Mouse (Mus musculus): ENCODE results near the gene Ints4.
"Not testable (repeated sequence)": the region's sequence is repeated elsewhere in the genome, so short reads cannot be mapped to it uniquely, and the experiment has no call there.

The Ints4 gene

GRCm38 (mm10) chr7:97480821-97481339, at the start of gene Ints4:
TSS of gene Ints4 (plus strand) at chr7:97480956.
- peak; percentile 76 for DNase-seq (ENCODE audit: low spot score)

- not testable (repeated sequence) for DNase-seq (ENCODE audit: low spot score)
Observed at GRCm38 (mm10) chr7:97433517-97433916, 47.2 kb upstream of the Ints4 start.

GRCm38 (mm10) chr7:97434517-97434916, 46.2 kb upstream of the Ints4 start:
- no peak for DNase-seq (ENCODE audit: low spot score)

- DNase-seq (ENCODE audit: low spot score) = no peak
Observed at GRCm38 (mm10) chr7:97438986-97439385, 41.8 kb upstream of the Ints4 start.

GRCm38 (mm10) chr7:97446171-97446925, 34.4 kb upstream of the Ints4 start:
- no peak for DNase-seq (ENCODE audit: low spot score)

- no peak for DNase-seq (ENCODE audit: low spot score)
Observed at GRCm38 (mm10) chr7:97447050-97447531, 33.7 kb upstream of the Ints4 start.

GRCm38 (mm10) chr7:97451023-97451422, 29.7 kb upstream of the Ints4 start, which contains the start of gene Kctd14:
TSS of gene Kctd14 (plus strand) at chr7:97451323.
- not testable (repeated sequence) for DNase-seq (ENCODE audit: low spot score)

- DNase-seq (ENCODE audit: low spot score) = no peak
Observed at GRCm38 (mm10) chr7:97452196-97452595, 28.6 kb upstream of the Ints4 start.

GRCm38 (mm10) chr7:97453141-97453921, 27.4 kb upstream of the Ints4 start:
- DNase-seq (ENCODE audit: low spot score) = peak; percentile 58

GRCm38 (mm10) chr7:97454795-97455194, 26.0 kb upstream of the Ints4 start:
- no peak for DNase-seq (ENCODE audit: low spot score)

GRCm38 (mm10) chr7:97455577-97455976, 25.2 kb upstream of the Ints4 start:
- no peak for DNase-seq (ENCODE audit: low spot score)

GRCm38 (mm10) chr7:97473001-97473400, 7.8 kb upstream of the Ints4 start:
- no peak for DNase-seq (ENCODE audit: low spot score)

GRCm38 (mm10) chr7:97479349-97479748, 1.4 kb upstream of the Ints4 start:
- DNase-seq (ENCODE audit: low spot score) = no peak

- DNase-seq (ENCODE audit: low spot score) = no peak
Observed at GRCm38 (mm10) chr7:97480290-97480689, 466 bp upstream of the Ints4 start.

- DNase-seq (ENCODE audit: low spot score) = no peak
Observed at GRCm38 (mm10) chr7:97483378-97483777, 2.6 kb downstream of the Ints4 start.

- DNase-seq (ENCODE audit: low spot score) = no peak
Observed at GRCm38 (mm10) chr7:97491157-97491556, 10.4 kb downstream of the Ints4 start.

GRCm38 (mm10) chr7:97492420-97492819, 11.7 kb downstream of the Ints4 start:
- DNase-seq (ENCODE audit: low spot score) = no peak

GRCm38 (mm10) chr7:97495052-97495451, 14.3 kb downstream of the Ints4 start:
- DNase-seq (ENCODE audit: low spot score) = no peak

- DNase-seq (ENCODE audit: low spot score) = no peak
Observed at GRCm38 (mm10) chr7:97500555-97501209, 19.9 kb downstream of the Ints4 start.

GRCm38 (mm10) chr7:97514786-97515185, 34.0 kb downstream of the Ints4 start:
- DNase-seq (ENCODE audit: low spot score) = no peak

GRCm38 (mm10) chr7:97519935-97520334, 39.2 kb downstream of the Ints4 start:
- no peak for DNase-seq (ENCODE audit: low spot score)

GRCm38 (mm10) chr7:97535531-97535930, 54.8 kb downstream of the Ints4 start:
- DNase-seq (ENCODE audit: low spot score) = no peak

Data from spleen, adult 12 weeks (tissue).